Mouse (Mus musculus) adrenal gland (tissue): ENCODE data around the gene Dennd5b.

Source experiments
- intact Hi-C: fragments of 180-260 bp; cut with DNase I; formaldehyde crosslinking; loops from one replicate; pipeline ENCODE4 v1.15.1; 2025

Gene Dennd5b

GRCm38 (mm10) chr6:149107615-149108014 is 6.1 kb upstream of the Dennd5b start:
- intact Hi-C loops: loop anchor here (10.0 kb wide), 1 partner anchor 163 kb away; the partner anchor contains the start of gene Sinhcaf

- intact Hi-C loops: loop anchor here (5.0 to 10.0 kb wide), 2 partner anchors 41 to 159 kb away; partner anchors contain the start of gene Sinhcaf
These were observed 2.0 kb upstream of the Dennd5b start for GRCm38 (mm10) chr6:149103451-149103850.

GRCm38 (mm10) chr6:149101943-149102243 is 413 bp upstream of the Dennd5b start:
- intact Hi-C loops: loop anchor here (5.0 to 10.0 kb wide), 2 partner anchors 40 to 157 kb away; partner anchors contain the start of gene Sinhcaf

GRCm38 (mm10) chr6:149100174-149101075 is 1.1 kb downstream of the Dennd5b start:
- intact Hi-C loops: loop anchor here (5.0 to 10.0 kb wide), 2 partner anchors 38 to 156 kb away; partner anchors contain the start of gene Sinhcaf

GRCm38 (mm10) chr6:149098993-149099392 is 2.5 kb downstream of the Dennd5b start:
- intact Hi-C loops: no loop called here

- intact Hi-C loops: no loop called here
These were observed 4.2 kb downstream of the Dennd5b start for GRCm38 (mm10) chr6:149097276-149097675.

GRCm38 (mm10) chr6:149096233-149096632 is 5.2 kb downstream of the Dennd5b start:
- intact Hi-C loops: no loop called here

GRCm38 (mm10) chr6:149095389-149095788 is 6.1 kb downstream of the Dennd5b start:
- intact Hi-C loops: no loop called here

- intact Hi-C loops: no loop called here
These were observed 6.9 kb downstream of the Dennd5b start for GRCm38 (mm10) chr6:149094555-149094954.

- intact Hi-C loops: no loop called here
These were observed 8.0 kb downstream of the Dennd5b start for GRCm38 (mm10) chr6:149093465-149093864.

GRCm38 (mm10) chr6:149092406-149092805 is 9.1 kb downstream of the Dennd5b start:
- intact Hi-C loops: no loop called here

GRCm38 (mm10) chr6:149077136-149077808 is 24.2 kb downstream of the Dennd5b start:
- intact Hi-C loops: no loop called here

- intact Hi-C loops: no loop called here
These were observed 27.6 kb downstream of the Dennd5b start for GRCm38 (mm10) chr6:149073854-149074253.

GRCm38 (mm10) chr6:149072873-149073272 is 28.6 kb downstream of the Dennd5b start:
- intact Hi-C loops: no loop called here

- intact Hi-C loops: no loop called here
These were observed 30.8 kb downstream of the Dennd5b start for GRCm38 (mm10) chr6:149070592-149071124.

- intact Hi-C loops: loop anchor here (5.0 kb wide), 1 partner anchor 39 kb away; the partner anchor contains the start of gene Dennd5b
These were observed 38.1 kb downstream of the Dennd5b start for GRCm38 (mm10) chr6:149063382-149063781.

- intact Hi-C loops: loop anchor here (5.0 kb wide), 1 partner anchor 41 kb away; the partner anchor contains the start of gene Dennd5b
These were observed 40.7 kb downstream of the Dennd5b start for GRCm38 (mm10) chr6:149060670-149061387.

- intact Hi-C loops: loop anchor here (2.0 to 5.0 kb wide), 2 partner anchors 46 to 63 kb away; no protein-coding TSS in a partner anchor
These were observed 43.5 kb downstream of the Dennd5b start for GRCm38 (mm10) chr6:149057947-149058391.

- intact Hi-C loops: loop anchor here (5.0 kb wide), 1 partner anchor 42 kb away; no protein-coding TSS in a partner anchor
These were observed 46.7 kb downstream of the Dennd5b start for GRCm38 (mm10) chr6:149054780-149055179.

- intact Hi-C loops: no loop called here
These were observed 50.3 kb downstream of the Dennd5b start for GRCm38 (mm10) chr6:149050978-149051723.
